Mouse (Mus musculus): ENCODE results near the gene Ramp2. TPM values are rescaled to one million over a fixed set of nuclear protein-coding genes. Genes with fewer than 3 reads are reported as not detected.

Gene Ramp2
- polyA plus RNA-seq, 1 experiment from 2014 or later = 55.3 TPM

DNA sequence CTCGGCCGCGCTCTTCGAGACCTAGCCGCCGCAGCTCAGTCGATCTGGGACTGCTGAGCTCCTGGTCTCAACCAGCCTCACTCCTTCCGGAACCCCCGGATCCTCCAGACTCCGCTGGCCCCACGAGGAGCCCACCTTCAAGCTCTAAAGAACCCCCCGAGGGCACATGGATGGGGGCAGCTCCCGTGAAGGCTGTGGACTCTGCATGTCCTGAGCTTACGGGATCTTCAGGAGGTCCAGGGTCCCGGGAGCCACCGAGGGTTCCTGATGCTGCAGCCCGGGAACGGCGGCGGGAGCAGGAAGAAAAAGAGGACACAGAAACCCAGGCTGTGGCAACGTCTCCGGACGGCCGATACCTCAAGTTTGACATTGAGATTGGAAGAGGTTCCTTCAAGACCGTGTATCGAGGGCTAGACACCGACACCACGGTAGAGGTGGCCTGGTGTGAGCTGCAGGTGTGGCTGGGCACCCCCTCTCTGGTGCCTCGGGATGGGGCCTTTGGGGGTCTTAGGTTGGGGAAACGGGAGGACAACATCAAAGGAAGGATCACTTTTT lies 15.1 kb downstream of the Ramp2 start:
- no peaks in the 10 kb centered on the region for H3K9me3 ChIP-seq (replicated peaks)
- H3K27ac ChIP-seq = no peak overlapping the region
- peaks cover 56% of the 10 kb centered on the region for H3K27me3 ChIP-seq
- peak overlapping the region; percentile 89 for H3K4me2 ChIP-seq
- under 1% methylated on average over 30 of the region's 30 CpGs for WGBS
- peaks cover 22% of the 10 kb centered on the region for H3K36me3 ChIP-seq (ENCODE audit: poor library complexity, severe bottlenecking)
- peak overlapping the region; percentile 71 for H3K9ac ChIP-seq
- ATAC-seq = no peak; the same call in 1 of the 2 replicates
- peaks cover 46% of the 10 kb centered on the region for H3K4me1 ChIP-seq
- peak overlapping the region; percentile 44 for H3K4me3 ChIP-seq

DNA sequence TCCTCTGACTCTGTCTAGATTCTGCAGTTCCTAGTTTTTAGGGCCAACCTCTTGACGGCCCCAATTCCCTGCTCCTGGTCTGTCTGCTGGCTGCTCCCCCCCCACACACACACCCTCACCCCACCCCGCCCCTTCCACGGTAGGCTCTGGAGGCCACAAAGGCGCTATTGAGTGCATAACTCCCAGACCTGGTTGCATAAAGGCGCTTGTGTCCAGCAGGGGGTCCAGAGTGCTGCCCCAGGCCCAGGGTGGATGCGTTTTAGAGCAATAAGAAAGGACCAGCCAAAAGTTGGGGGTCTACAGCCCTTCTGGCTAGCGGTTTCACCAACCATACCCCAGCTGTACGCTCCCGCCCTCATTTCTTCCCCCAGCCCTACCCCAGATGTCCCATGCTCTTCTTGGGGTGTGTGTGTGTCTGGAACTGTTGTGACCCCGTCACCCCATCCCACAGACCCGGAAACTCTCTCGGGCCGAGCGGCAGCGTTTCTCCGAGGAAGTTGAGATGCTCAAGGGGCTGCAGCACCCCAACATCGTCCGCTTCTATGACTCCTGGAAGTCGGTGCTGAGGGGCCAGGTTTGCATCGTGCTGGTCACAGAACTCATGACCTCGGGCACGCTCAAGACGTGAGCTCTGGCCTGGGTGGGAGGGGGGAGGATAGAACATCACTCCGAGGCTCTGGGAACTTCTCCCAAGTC lies 16.6 kb downstream of the Ramp2 start:
- Histone ChIP-seq H3K4me2 (peak overlapping the region; percentile 32; the same call in 1 of the 2 replicates), H3K9me3 (replicated peaks) (no peaks in the 10 kb centered on the region), H3K4me3 (peak overlapping the region; percentile 6; the same call in 1 of the 2 replicates), H3K9ac (no peak overlapping the region), H3K27ac (no peak overlapping the region), H3K36me3 (ENCODE audit: poor library complexity, severe bottlenecking) (peaks cover 19% of the 10 kb centered on the region), H3K27me3 (peaks cover 70% of the 10 kb centered on the region), H3K4me1 (peaks cover 46% of the 10 kb centered on the region)
- 2% methylated on average over 24 of the region's 24 CpGs for WGBS
- ATAC-seq = no peak

DNA sequence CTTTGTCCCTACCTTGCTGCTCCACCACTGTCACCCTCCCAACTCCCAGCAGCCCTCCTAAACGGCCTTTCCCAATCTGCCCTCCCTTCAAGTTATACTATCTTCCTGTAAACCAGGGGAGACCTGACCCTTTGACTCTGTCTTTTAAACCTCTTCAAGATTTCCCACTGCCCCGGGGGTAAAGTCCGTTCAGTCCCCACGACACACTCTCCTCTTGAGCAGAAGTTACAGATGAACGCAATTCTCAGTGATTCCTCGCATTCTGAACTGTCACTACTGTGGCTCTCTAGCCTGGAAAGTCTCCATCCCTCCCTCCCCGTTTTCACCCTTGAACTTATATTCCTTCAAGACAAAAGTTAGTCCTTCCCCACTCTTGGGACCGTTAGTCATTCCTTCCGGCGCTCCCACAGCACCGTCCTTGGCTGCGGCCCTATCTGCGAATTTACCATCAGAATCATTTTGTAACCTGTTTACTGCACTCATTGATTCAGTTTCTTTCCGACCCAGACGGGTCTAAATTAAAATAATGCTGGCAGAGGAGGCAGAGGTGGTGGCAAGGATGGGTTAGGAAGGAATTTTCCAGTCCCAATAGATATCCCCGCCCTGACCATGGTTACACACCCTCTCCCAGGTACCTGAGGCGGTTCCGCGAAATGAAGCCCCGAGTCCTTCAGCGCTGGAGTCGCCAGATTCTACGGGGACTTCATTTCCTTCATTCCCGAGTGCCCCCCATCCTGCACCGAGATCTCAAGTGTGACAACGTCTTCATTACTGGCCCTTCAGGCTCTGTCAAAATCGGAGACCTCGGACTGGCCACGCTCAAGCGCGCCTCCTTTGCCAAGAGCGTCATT lies 17.5 kb downstream of the Ramp2 start:
- Histone ChIP-seq H3K4me3 (0 out of 2 replicates have a peak overlapping the region, but pooled peaks have one; percentile 0), H3K27ac (no peak overlapping the region), H3K4me2 (no peak overlapping the region), H3K9me3 (replicated peaks) (no peaks in the 10 kb centered on the region), H3K9ac (no peak overlapping the region), H3K4me1 (peaks cover 46% of the 10 kb centered on the region), H3K36me3 (ENCODE audit: poor library complexity, severe bottlenecking) (peaks cover 9% of the 10 kb centered on the region), H3K27me3 (peaks cover 76% of the 10 kb centered on the region)
- 2% methylated on average over 32 of the region's 32 CpGs for WGBS
- ATAC-seq = no peak

DNA sequence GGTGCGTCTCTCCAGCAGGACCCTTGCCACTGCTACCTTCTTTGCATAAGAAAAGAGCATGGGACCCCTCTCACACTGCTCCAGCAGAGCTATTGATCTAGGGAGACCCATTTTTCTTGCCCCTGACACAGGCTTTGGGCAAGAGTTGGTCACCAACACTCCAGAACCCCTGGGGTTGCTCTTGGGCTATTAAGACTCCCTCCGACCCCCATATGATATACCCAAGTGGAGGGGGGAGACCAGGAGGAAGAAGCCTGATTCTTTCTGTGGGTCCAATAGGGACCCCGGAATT lies 18.1 kb downstream of the Ramp2 start:
- H3K9ac ChIP-seq = no peak overlapping the region
- H3K27me3 ChIP-seq = peaks cover 79% of the 10 kb centered on the region
- WGBS = 10% methylated on average over 3 of the region's 3 CpGs

DNA sequence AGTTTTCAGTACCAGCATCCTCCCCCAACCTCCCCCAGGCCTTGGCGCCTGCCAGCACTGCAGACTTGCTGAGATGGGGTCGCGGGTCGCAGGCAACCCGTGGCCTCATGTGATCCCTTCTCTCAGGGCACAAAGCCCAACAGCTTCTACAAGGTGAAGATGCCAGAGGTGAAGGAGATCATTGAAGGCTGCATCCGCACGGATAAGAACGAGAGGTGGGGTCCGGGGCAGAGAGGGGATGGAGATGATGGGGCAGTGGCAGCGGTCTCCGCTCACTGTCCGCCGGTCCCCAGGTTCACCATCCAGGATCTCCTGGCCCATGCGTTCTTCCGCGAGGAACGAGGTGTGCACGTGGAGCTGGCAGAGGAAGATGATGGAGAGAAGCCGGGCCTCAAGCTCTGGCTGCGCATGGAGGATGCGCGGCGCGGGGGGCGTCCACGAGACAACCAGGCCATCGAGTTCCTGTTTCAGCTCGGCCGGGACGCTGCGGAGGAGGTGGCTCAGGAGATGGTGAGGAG lies 19.2 kb downstream of the Ramp2 start:
- Histone ChIP-seq H3K9ac (peak overlapping the region; percentile 46), H3K27ac (no peak overlapping the region), H3K4me3 (peak overlapping the region; percentile 35), H3K9me3 (replicated peaks) (no peaks in the 10 kb centered on the region), H3K36me3 (ENCODE audit: poor library complexity, severe bottlenecking) (no peaks in the 10 kb centered on the region), H3K4me2 (peak overlapping the region; percentile 57), H3K27me3 (peaks cover 76% of the 10 kb centered on the region), H3K4me1 (peaks cover 37% of the 10 kb centered on the region)
- ATAC-seq = no peak
- under 1% methylated on average over 31 of the region's 31 CpGs for WGBS

More for the DNA sequence above, 18.1 kb downstream of the Ramp2 start:
- Histone ChIP-seq H3K9me3 (replicated peaks) (no peaks in the 10 kb centered on the region), H3K27ac (no peak overlapping the region), H3K4me3 (0 out of 2 replicates have a peak overlapping the region, but pooled peaks have one; percentile 0), H3K36me3 (ENCODE audit: poor library complexity, severe bottlenecking) (peaks cover 4% of the 10 kb centered on the region), H3K4me1 (peaks cover 46% of the 10 kb centered on the region), H3K4me2 (no peak overlapping the region)
- no peak for ATAC-seq

DNA sequence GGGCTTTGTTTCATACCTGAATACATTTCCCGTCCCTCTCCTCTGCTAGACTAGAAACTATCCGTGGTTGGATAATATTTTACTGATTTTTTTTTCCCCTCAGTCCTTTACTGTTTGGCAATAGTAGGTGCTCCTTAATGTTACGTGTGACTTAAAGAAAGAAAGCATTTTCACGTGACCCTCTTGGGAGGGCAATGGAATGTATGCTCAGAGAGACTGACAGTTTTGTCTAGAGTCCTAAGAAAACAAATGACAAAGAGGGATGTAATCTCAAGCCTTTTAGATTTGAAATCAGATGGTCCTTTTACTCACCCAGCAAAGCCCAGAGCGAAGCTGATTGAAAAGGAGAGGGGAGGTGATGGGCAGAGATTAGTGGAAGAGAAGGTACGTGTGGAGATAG lies 20.1 kb downstream of the Ramp2 start:
- H3K4me1 ChIP-seq = peaks cover 28% of the 10 kb centered on the region

DNA sequence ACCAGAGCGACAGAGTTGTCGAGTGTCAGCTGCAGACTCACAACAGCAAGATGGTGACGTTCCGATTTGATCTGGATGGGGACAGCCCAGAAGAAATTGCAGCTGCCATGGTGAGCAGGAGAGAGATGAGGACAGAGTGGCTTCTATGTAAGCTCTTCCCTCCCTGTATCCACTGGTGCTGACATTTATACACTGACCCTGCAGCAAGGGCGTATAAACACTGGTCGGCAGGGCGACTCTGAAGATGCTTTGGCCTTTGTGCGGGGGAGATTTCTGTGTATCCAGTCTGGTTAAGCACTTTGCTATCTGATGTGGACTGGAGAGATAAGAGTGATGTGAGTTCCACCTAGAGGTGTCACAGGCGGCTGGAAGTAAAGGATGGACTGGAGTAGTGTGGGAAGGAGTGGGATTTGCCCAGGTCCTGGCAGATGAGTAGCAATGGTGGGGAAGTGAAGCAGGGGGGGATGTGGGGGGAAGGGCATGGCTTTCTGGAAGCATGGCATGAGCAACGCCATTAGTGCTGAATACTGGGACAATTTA lies 23.8 kb downstream of the Ramp2 start:
- Histone ChIP-seq H3K4me3 (no peak overlapping the region), H3K27ac (no peak overlapping the region), H3K36me3 (ENCODE audit: poor library complexity, severe bottlenecking) (no peaks in the 10 kb centered on the region), H3K27me3 (peaks cover 36% of the 10 kb centered on the region), H3K9ac (no peak overlapping the region), H3K9me3 (replicated peaks) (no peaks in the 10 kb centered on the region), H3K4me2 (no peak overlapping the region), H3K4me1 (peaks cover 9% of the 10 kb centered on the region)
- no peak for ATAC-seq
- WGBS = 46% methylated on average over 10 of the region's 10 CpGs

More for the DNA sequence above, 20.1 kb downstream of the Ramp2 start:
- Histone ChIP-seq H3K27me3 (peaks cover 70% of the 10 kb centered on the region), H3K4me2 (no peak overlapping the region), H3K9ac (no peak overlapping the region), H3K27ac (no peak overlapping the region), H3K36me3 (ENCODE audit: poor library complexity, severe bottlenecking) (no peaks in the 10 kb centered on the region), H3K9me3 (replicated peaks) (no peaks in the 10 kb centered on the region), H3K4me3 (no peak overlapping the region)
- no peak for ATAC-seq
- 10% methylated on average over 6 of the region's 6 CpGs for WGBS

DNA sequence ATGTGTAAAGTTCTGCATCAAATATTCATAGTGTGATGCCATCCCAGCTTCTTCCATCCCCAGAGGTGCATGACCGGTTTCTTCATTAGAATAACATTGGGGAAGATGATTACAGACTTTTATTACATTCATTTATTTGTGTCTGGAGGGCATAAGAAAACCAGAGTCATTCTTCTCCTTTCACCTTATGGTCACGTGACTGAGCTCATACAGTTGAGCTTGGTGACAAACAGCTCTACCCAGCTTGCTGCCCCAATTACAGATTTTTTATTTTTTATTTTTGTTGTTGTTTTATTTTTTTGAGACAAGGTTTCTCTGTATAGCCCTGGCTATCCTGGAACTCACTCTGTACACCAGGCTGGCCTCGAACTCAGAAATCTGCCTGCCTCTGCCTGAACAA lies 26.6 kb downstream of the Ramp2 start:
- no peak overlapping the region for H3K27ac ChIP-seq
- no peaks in the 10 kb centered on the region for H3K9me3 ChIP-seq (replicated peaks)
- no peaks in the 10 kb centered on the region for H3K36me3 ChIP-seq (ENCODE audit: poor library complexity, severe bottlenecking)
- 87% methylated on average over 3 of the region's 3 CpGs for WGBS
- no peak overlapping the region for H3K4me2 ChIP-seq
- H3K27me3 ChIP-seq = peaks cover 9% of the 10 kb centered on the region
- no peak for ATAC-seq
- H3K4me1 ChIP-seq = peaks cover 16% of the 10 kb centered on the region
- H3K9ac ChIP-seq = no peak overlapping the region
- H3K4me3 ChIP-seq = no peak overlapping the region

DNA sequence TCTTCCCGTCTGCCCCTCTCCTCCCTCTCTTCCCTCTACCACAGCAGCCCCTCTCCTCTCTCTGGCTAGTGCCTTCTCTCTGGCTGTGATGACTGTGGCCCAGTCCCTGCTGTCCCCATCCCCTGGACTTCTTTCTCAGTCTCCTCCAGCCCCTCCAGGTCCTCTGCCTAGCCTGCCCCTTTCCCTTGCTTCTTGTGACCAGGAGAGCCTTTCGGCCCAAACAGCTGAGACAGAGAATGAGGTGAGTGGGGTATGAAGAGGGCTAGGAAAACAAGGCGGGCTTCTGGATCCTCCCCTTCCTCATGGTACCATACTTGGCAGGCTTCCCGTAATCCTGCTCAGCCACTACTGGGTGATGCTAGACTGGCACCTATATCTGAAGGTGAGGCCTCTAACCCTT lies 29.5 kb downstream of the Ramp2 start:
- Histone ChIP-seq H3K4me1 (peaks cover 30% of the 10 kb centered on the region), H3K9ac (no peak overlapping the region), H3K9me3 (replicated peaks) (no peaks in the 10 kb centered on the region), H3K36me3 (ENCODE audit: poor library complexity, severe bottlenecking) (no peaks in the 10 kb centered on the region), H3K4me2 (no peak overlapping the region), H3K27me3 (peaks cover 2% of the 10 kb centered on the region), H3K27ac (no peak overlapping the region), H3K4me3 (no peak overlapping the region)
- no peak for ATAC-seq
- 78% methylated on average over 4 of the region's 4 CpGs for WGBS

DNA sequence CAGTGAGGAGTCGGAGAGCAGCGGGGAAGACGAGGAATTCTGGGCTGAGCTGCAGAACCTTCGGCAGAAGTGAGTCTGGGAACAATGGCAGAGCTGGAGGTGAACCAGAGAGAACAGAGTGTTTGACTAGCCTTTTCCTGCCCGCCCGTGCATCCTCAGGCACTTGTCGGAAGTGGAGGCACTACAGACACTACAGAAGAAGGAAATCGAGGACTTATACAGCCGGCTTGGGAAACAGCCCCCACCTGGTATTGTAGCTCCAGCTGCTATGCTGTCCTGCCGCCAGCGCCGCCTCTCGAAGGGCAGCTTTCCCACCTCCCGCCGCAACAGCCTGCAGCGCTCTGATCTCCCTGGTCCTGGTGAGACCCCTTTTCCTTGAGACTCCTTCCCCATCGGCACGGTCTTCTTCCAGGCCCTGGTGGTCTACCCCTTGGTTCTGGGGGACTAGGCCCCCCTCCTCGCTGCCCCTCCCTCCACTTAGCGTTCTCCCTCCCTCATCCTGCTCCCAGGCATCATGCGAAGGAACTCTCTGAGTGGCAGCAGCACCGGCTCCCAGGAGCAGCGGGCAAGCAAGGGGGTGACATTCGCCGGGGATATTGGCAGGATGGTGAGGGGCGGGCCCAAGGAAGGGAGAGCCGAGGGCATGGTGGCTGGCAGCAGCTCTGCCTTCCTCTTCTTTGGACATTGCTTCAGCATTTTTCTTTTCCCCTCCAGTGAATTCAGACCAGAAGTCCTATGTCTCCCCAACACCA lies 30.7 kb downstream of the Ramp2 start:
- peak overlapping the region; percentile 92 for H3K4me2 ChIP-seq
- peak overlapping the region; percentile 3; the same call in 1 of the 2 replicates for H3K4me3 ChIP-seq
- H3K9me3 ChIP-seq (replicated peaks) = no peaks in the 10 kb centered on the region
- H3K9ac ChIP-seq = peak overlapping the region; percentile 12; the same call in 1 of the 2 replicates
- WGBS = 32% methylated on average over 27 of the region's 27 CpGs
- peaks cover 12% of the 10 kb centered on the region for H3K27me3 ChIP-seq
- no peaks in the 10 kb centered on the region for H3K36me3 ChIP-seq (ENCODE audit: poor library complexity, severe bottlenecking)
- ATAC-seq = no peak
- H3K27ac ChIP-seq = no peak overlapping the region
- H3K4me1 ChIP-seq = peaks cover 30% of the 10 kb centered on the region
